Mouse (Mus musculus) megakaryocyte, embryonic 14.5 days (primary cell): ENCODE data around the gene Actg1.

Experiments used
- FLI1 ChIP-seq: IDR thresholded peaks from 2 replicates; pipeline ENCODE4 v1.6.1; 2012; ENCODE audit warnings: low read length, inconsistent platforms, mixed read lengths
- GATA1 ChIP-seq: IDR thresholded peaks from 3 replicates; pipeline ENCODE4 v1.6.1; 2012; ENCODE audit warnings: mixed read lengths, low read length, inconsistent platforms, borderline replicate concordance

GRCm38 (mm10) chr11:120306366-120307131, 41.8 kb downstream of the Actg1 start:
- TF ChIP-seq FLI1 (no peak), GATA1 (no peak)
